Mouse (Mus musculus) testis, adult 2 months (tissue): Measurements from ENCODE around the gene Vcl. TPM values are rescaled to one million over a fixed set of nuclear protein-coding genes. Genes with fewer than 3 reads are reported as not detected.

Source experiments
- H3K27ac ChIP-seq: fragments of 200-500 bp; 2 replicates; pipeline ENCODE4 v1.5.1; 2012; ENCODE audit warnings: low read depth, low read length; ENCODE audit not compliant: control insufficient read depth, insufficient read depth
- H3K27me3 ChIP-seq: fragments of 200-500 bp; 2 replicates; pipeline ENCODE4 v1.6.1; 2012; ENCODE audit warnings: mild to moderate bottlenecking, low read length, moderate library complexity; ENCODE audit not compliant: control insufficient read depth, insufficient read depth
- H3K36me3 ChIP-seq: fragments of 200-500 bp; 2 replicates; pipeline ENCODE4 v1.6.1; 2012; ENCODE audit warnings: mild to moderate bottlenecking, low read length; ENCODE audit not compliant: control insufficient read depth, insufficient read depth
- H3K4me1 ChIP-seq: fragments of 200-500 bp; 2 replicates; pipeline ENCODE4 v1.6.1; 2012; ENCODE audit warnings: low read length; ENCODE audit not compliant: control insufficient read depth, insufficient read depth
- H3K4me3 ChIP-seq: fragments of 200-500 bp; 2 replicates; pipeline ENCODE4 v1.5.1; 2012; ENCODE audit warnings: low read depth, mild to moderate bottlenecking, low read length, moderate library complexity, mixed read lengths; ENCODE audit not compliant: control insufficient read depth
- CTCF ChIP-seq: fragments of 200-500 bp; IDR thresholded peaks from 2 replicates; pipeline ENCODE4 v1.5.1; 2012; ENCODE audit warnings: low read depth, mild to moderate bottlenecking, inconsistent platforms, low read length, moderate library complexity; ENCODE audit not compliant: control insufficient read depth, insufficient read depth, insufficient replicate concordance
- POLR2A ChIP-seq: fragments of 200-500 bp; IDR thresholded peaks from 2 replicates; pipeline ENCODE4 v1.6.1; 2012; ENCODE audit warnings: low read depth, mild to moderate bottlenecking, inconsistent platforms, low read length, moderate library complexity; ENCODE audit not compliant: control insufficient read depth
- polyA plus RNA-seq: library from polyadenylated mRNA; depleted of rRNA; stranded (reverse); fragments of >200 nt; gene quantifications from 2 replicates; pipeline ENCODE4 v1.2.3, GENCODE M21; 2012

Gene Vcl
- polyA plus RNA-seq, 1 experiment = 22.9 TPM

DNA sequence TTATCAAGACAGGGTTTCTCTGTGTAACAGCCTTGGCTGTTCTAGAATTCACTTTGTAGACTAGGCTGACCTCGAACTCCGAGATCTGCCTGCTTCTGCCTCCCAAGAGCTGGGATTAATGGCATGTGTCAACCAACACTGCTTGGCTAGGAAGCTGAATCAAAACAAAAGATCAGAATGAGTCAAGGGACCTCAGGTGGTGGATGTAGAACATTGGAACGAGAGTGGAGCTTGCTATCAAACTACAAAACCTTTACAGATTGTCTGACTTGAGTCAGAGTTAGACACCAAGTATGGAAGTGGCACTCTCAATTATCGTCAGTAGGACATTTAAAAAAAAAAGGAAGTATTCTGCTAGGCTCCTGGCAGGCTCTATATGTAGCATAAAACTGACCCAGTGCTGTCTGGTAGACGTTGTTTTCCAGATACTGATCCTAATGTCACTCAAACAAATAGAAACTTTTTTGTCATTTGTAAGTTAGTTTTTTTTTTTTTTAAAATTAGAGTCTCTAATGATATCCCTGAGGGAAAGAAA, 84.7 kb downstream of the Vcl start:
- Histone ChIP-seq H3K4me1 (no peaks in the 10 kb centered on the region), H3K36me3 (no peaks in the 10 kb centered on the region), H3K27ac (no peak overlapping the region), H3K4me3 (no peak overlapping the region), H3K27me3 (no peaks in the 10 kb centered on the region)
- TF ChIP-seq POLR2A = no peak

DNA sequence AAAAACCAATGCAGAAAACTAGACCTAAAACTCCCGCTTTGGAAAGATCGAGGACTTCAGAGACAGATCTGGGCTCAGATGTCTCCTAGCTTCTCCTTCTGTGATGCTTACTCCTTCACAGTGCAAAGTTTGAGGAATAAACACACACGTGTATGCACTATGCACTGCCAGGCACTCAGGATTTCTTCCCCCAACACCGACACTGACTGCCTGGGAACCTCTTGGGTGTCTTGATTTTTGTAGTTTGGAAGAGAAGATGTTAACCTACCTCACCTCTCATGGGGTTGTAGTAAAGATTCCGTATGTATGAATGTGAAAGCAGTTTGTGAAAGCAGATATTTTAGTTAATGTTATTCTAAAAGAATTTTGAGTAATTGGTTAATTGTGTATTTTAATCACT, 88.7 kb downstream of the Vcl start:
- H3K36me3 ChIP-seq = no peaks in the 10 kb centered on the region

DNA sequence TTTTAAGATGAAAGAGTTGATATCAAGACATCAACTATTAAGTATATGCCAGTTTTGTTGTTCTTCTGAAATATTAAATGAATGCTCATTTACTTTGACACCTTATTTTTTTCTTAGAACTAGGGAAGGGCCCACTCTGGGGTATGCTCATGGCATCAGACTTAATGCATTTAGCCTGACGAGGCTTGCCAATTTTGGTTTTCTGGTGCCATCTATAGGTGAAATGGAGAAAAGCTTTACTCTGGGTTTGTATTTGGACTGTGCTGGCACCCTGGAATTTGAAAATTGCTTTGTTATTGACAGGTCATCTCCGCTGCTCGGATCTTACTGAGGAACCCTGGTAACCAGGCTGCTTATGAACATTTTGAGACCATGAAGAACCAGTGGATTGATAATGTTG, 89.8 kb downstream of the Vcl start:
- no peak for TF ChIP-seq CTCF
- no peak for TF ChIP-seq POLR2A
- Histone ChIP-seq H3K4me3 (peak overlapping the region; percentile 2; the same call in 1 of the 2 replicates), H3K4me1 (peaks cover 3% of the 10 kb centered on the region; the same call in 1 of the 2 replicates), H3K36me3 (no peaks in the 10 kb centered on the region), H3K27me3 (no peaks in the 10 kb centered on the region), H3K27ac (no peak overlapping the region)

More for the DNA sequence above, 88.7 kb downstream of the Vcl start:
- peaks cover 3% of the 10 kb centered on the region; the same call in 1 of the 2 replicates for H3K4me1 ChIP-seq
- TF ChIP-seq CTCF (no peak), POLR2A (no peak)
- no peak overlapping the region for H3K27ac ChIP-seq
- H3K4me3 ChIP-seq = no peak overlapping the region
- H3K27me3 ChIP-seq = no peaks in the 10 kb centered on the region

DNA sequence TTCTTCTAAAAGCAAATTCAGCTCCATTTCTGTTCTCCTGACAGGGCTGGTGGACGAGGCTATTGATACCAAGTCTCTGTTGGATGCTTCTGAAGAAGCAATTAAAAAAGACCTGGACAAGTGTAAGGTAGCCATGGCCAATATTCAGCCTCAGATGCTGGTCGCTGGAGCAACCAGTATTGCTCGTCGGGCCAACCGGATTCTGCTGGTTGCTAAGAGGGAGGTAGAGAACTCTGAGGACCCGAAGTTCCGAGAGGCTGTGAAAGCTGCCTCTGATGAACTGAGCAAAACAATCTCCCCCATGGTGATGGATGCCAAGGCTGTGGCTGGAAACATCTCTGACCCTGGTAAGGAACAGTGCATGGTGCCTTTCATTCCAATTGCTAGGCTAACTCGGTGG, 91.2 kb downstream of the Vcl start:
- H3K36me3 ChIP-seq = no peaks in the 10 kb centered on the region
- TF ChIP-seq CTCF (no peak), POLR2A (no peak; the same call in 1 of the 2 replicates)
- peak overlapping the region; percentile 66 for H3K4me3 ChIP-seq
- peaks cover 3% of the 10 kb centered on the region; the same call in 1 of the 2 replicates for H3K4me1 ChIP-seq
- no peak overlapping the region for H3K27ac ChIP-seq
- no peaks in the 10 kb centered on the region for H3K27me3 ChIP-seq

DNA sequence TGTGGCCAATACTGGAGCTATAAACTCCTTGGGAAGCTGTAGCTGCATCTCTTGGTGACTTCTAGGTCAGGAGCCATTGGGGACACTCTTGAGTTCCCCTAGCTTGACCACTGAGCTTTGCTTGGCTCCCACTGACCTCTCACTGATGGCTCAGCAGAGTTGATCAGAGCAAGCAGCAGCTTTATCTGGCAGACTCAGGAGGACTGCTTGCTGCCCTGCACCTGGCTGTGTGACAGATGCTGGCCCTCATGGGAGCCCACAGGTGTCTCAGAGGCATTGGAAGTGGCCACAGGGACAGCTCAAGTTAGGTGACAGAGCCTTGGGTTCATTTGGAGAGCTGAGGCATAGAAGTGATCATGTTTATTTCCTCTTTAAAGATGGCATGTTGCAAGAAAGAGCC, 98.3 kb downstream of the Vcl start:
- H3K27me3 ChIP-seq = no peaks in the 10 kb centered on the region
- no peak overlapping the region for H3K4me3 ChIP-seq
- H3K27ac ChIP-seq = no peak overlapping the region
- no peaks in the 10 kb centered on the region; the same call in 1 of the 2 replicates for H3K4me1 ChIP-seq
- TF ChIP-seq CTCF (no peak), POLR2A (no peak)
- H3K36me3 ChIP-seq = peaks cover 2% of the 10 kb centered on the region; the same call in 1 of the 2 replicates

DNA sequence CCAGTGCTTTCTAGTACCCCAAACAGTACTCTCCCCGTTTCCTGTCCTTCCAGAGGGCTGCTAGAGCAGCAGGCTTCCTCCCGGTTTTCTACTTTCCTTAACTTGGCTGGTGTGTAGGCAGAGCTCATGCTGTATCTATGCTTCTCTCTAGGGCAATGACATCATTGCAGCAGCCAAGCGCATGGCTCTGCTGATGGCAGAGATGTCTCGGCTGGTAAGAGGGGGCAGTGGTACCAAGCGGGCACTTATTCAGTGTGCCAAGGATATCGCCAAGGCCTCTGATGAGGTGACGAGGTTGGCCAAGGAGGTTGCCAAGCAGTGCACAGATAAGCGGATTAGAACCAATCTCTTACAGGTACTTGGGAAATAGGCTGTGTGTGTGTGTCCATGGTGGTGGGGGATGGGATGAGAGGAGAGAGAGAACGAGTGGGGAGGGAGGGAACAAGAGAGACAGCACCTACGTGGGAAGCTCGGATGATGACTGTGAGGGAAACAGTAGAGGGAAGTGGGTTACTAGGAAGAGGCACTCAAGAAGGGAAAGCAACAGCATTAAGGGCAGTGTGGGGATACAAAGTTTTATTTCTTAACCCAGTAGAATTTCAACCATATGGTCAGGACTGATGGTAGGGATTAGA, 99.9 kb downstream of the Vcl start:
- TF ChIP-seq CTCF (no peak), POLR2A (no peak)
- Histone ChIP-seq H3K36me3 (peaks cover 2% of the 10 kb centered on the region; the same call in 1 of the 2 replicates), H3K4me1 (no peaks in the 10 kb centered on the region; the same call in 1 of the 2 replicates), H3K27ac (no peak overlapping the region), H3K27me3 (no peaks in the 10 kb centered on the region), H3K4me3 (no peak overlapping the region)

DNA sequence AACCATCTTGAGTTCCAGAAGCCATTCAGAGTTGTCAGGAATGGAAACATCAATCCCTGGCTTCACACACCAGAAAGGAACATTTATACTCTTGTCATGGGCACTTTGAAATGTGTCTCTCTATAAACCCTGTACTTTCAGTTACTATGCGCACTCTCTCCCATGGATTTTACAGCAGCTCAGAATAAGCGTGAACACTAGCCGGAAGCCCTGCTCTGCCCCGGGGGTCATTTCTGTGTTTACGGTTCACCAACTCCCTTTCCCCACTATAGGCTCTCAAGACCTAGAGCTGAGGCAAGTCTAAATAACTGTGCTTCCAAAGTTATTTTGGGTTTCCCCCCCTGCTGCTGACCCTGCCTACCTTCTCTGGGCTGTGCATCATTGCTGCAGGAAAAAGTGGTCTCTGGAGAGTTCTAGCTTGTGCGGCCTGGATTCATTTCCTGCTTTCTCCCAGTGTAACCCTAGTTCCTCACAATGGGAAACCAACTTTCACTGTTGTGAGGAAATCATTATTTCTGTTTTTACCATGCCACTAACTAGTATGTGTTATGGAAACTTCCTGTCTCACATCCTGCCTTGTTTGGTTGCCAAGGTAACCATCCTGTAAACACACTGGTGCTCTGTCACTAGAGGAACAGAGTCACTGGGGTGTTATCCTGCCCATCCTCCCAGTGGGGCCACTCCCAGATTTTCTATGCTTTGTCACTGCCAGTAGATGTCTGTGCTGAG, 102.7 kb downstream of the Vcl start:
- peaks cover 2% of the 10 kb centered on the region; the same call in 1 of the 2 replicates for H3K36me3 ChIP-seq
- TF ChIP-seq POLR2A (no peak), CTCF (no peak)

More for the DNA sequence above, 102.7 kb downstream of the Vcl start:
- H3K27me3 ChIP-seq = no peaks in the 10 kb centered on the region
- no peak overlapping the region for H3K4me3 ChIP-seq
- H3K4me1 ChIP-seq = no peaks in the 10 kb centered on the region; the same call in 1 of the 2 replicates
- no peak overlapping the region for H3K27ac ChIP-seq
